ENCODE assay signal across 28 mouse cellular contexts in genomic region chr3:57463302-57463701, GRCm38 (mm10). TPM values are rescaled to one million over a fixed set of nuclear protein-coding genes. Genes with fewer than 3 reads are reported as not detected.
"Had no signal": no experiment of that assay in that cellular context is flagged by ENCODE, and none has a peak within 500 bp of the region (broad histone marks: within the 10 kb centered on the region; RNA-seq: fewer than 3 reads in every experiment).

No protein-coding gene starts in this region.

- H3K4me3 ChIP-seq: limb, embryonic 10.5 days; limb, embryonic 13.5 days; liver, embryonic 12.5 days; liver, embryonic 15.5 days; midbrain, embryonic 13.5 days; myocyte; neural tube, embryonic 13.5 days; stomach, embryonic 15.5 days had no signal

- H3K36me3 ChIP-seq: liver, embryonic 12.5 days; liver, embryonic 15.5 days; midbrain, embryonic 13.5 days; stomach, embryonic 15.5 days had no signal

- ATAC-seq: inflammation-experienced regulatory T-cells, adult 6 months; intestine, embryonic 16.5 days; liver, embryonic 12.5 days; midbrain, embryonic 13.5 days; midbrain, embryonic 16.5 days had no signal

- H3K27me3 ChIP-seq: limb, embryonic 13.5 days; liver, embryonic 12.5 days; liver, embryonic 15.5 days; midbrain, embryonic 13.5 days; neural tube, embryonic 13.5 days; stomach, embryonic 15.5 days had no signal

- H3K27ac ChIP-seq: limb, embryonic 10.5 days; limb, embryonic 13.5 days; liver, embryonic 12.5 days; liver, embryonic 15.5 days; macrophage; midbrain, embryonic 13.5 days; neural tube, embryonic 13.5 days; stomach, embryonic 15.5 days had no signal

- H3K4me2 ChIP-seq: limb, embryonic 13.5 days; liver, embryonic 12.5 days; liver, embryonic 15.5 days; midbrain, embryonic 13.5 days; neural tube, embryonic 13.5 days; stomach, embryonic 15.5 days had no signal

- H3K4me1 ChIP-seq: liver, embryonic 12.5 days; liver, embryonic 15.5 days; midbrain, embryonic 13.5 days; neural tube, embryonic 13.5 days; stomach, embryonic 15.5 days had no signal

- DNase-seq: kidney, adult 18-20 months; kidney, adult 9 months; kidney, postnatal 14 days; kidney, postnatal 4 days; liver; retina, postnatal 1 day; right cerebral cortex, postnatal 25 days; spleen, adult 18-20 months; thymus, postnatal 25 days had no signal

- H3K9me3 ChIP-seq: limb, embryonic 10.5 days; limb, embryonic 13.5 days; liver, embryonic 12.5 days; liver, embryonic 15.5 days; midbrain, embryonic 13.5 days; neural tube, embryonic 13.5 days; stomach, embryonic 15.5 days had no signal

- H3K9ac ChIP-seq: limb, embryonic 13.5 days; liver, embryonic 12.5 days; liver, embryonic 15.5 days; midbrain, embryonic 13.5 days; neural tube, embryonic 13.5 days; stomach, embryonic 15.5 days had no signal

RNA-seq across cellular contexts. Expression of gene Tm4sf4, which starts 38.2 kb away (rescaled TPM):
- total RNA-seq: layer of hippocampus, adult 18-20 months; layer of hippocampus, postnatal 14 days; left cerebral cortex, postnatal 25 days; megakaryocyte, adult 5-6 weeks; monocyte, adult 5-6 weeks; neutrophil, adult 5-6 weeks had no signal
- polyA plus RNA-seq: inflammation-experienced regulatory T-cells, adult 6 months; limb, embryonic 10.5 days; macrophage; midbrain, embryonic 13.5 days; midbrain, embryonic 16.5 days; thymus, postnatal 0 days had no signal
